Mouse (Mus musculus): Measurements from ENCODE around the gene Tas2r125.
"Not testable (repeated sequence)": the region's sequence is repeated elsewhere in the genome, so short reads cannot be mapped to it uniquely, and the experiment has no call there.

The Tas2r125 gene

DNA sequence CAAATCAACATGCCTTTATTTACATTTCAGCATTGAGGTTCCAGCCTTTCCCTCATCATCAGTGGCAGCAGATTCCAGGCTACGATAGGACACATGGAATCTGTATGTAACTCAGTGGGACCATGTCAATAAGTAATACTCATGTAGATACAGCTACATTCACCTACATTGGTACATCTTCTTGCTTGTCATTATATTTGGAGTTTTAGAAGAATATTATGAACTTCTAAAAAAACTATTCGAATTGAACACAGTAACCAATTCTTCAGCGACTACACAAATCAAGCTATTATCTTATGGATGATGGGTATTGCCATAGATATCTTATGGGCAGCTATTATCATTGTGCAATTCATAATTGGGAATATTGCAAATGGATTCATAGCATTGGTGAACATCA, at the start of gene Tas2r125:
Tas2r125 (plus strand) TSS at position 301 of the 400 bp plus-strand sequence.
- no peak for DNase-seq (ENCODE audit: low spot score)

DNA sequence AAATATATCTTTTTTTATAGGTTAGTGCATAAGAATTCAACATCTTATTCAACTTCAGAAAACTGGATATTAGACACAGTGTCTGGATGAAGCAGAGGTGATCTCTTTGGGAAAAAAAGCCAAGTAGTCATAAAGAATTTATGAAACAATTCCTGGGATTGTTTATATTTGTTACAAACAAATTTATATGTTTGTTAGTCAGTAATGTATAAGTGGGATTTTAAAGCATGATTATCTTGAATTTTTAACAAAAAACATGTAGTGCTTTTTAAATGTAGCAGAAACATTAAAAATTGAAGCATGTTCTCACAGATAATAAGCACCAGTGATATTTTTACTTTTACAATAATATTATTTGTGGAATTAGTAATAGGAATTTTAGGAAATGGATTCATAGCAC, 41.7 kb upstream of the Tas2r125 start, which contains the start of gene Tas2r110:
Tas2r110 (plus strand) TSS at position 301 of the 400 bp plus-strand sequence.
- no peak for DNase-seq (ENCODE audit: low spot score)

DNA sequence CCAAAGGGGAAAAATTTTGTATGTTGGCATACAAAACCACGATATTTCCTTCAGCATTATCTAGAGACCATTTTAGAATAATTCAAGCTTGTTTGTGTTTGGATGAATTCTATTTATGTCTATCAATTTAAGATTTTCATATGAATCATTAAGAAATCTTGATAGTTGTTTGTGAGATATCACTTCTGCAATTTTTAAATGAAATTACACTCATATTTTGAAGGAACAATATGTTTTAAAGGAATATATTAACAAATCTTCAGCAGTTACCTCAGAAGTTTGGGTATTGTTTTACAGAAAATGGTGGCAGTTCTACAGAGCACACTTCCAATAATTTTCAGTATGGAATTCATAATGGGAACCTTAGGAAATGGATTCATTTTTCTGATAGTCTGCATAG, 16.7 kb upstream of the Tas2r125 start, which contains the start of gene Tas2r113:
Tas2r113 (plus strand) TSS at position 301 of the 400 bp plus-strand sequence.
- no peak for DNase-seq (ENCODE audit: low spot score)

DNA sequence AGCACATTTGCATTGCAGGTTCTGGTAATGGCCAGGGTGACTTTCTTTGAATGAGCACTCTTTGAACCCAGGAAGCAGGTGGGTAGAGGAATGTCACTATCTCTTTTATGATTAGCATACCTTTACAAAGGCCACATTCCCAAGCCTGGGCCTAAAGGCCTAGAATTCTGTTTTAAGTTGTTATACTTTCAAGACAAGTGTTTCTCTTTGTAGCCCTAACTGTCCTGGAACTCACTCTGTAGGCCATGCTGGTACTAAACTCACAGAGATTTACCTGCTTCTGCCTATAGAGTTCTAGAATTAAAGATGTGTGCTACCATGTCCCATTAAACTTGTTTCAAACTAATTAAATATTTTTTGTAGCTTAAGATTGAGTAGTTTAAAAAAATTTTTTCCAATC, 31.9 kb downstream of the Tas2r125 start:
- not testable (repeated sequence) for DNase-seq (ENCODE audit: low spot score)

DNA sequence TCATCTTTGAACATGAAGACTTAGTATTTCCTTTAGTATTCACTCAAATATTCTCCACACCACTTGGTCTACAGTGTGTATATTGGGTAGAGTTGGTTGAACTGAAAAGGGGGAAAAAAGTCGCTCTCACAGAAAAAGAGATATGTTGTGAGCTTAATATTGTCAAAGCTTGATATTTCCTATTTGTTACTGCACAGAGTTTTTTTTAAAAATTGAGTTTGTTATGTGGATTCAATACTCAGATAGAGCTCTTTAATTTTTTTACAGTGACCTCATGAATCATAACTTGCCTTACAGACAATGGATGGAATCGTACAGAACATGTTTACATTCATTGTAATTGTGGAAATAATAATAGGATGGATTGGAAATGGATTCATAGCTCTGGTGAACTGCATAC, 41.4 kb downstream of the Tas2r125 start, which contains the start of gene Tas2r129:
Tas2r129 (plus strand) TSS at position 301 of the 400 bp plus-strand sequence.
- DNase-seq (ENCODE audit: low spot score), result no peak

GRCm38 (mm10) chr6:132957819-132958218, 48.4 kb downstream of the Tas2r125 start, which contains the start of gene Tas2r131:
Gene Tas2r131 (minus strand): TSS chr6:132957919.
- no peak for DNase-seq (ENCODE audit: low spot score)

Data from embryo, embryonic 10 days (tissue).